Mouse (Mus musculus): ENCODE results near the gene Sfrp2. TPM values are rescaled to one million over a fixed set of nuclear protein-coding genes. Genes with fewer than 3 reads are reported as not detected.

Sfrp2 gene
- total RNA-seq, 2 experiments from 2014 or later: 1.7 to 2.3 TPM

- DNase-seq (ENCODE audit: low spot score in 2 of 2): no peak
Observed at GRCm38 (mm10) chr3:83771160-83771869, 5.2 kb downstream of the Sfrp2 start.

GRCm38 (mm10) chr3:83773281-83773680 lies 7.2 kb downstream of the Sfrp2 start:
- DNase-seq (ENCODE audit: low spot score in 2 of 2): no peak

- DNase-seq (ENCODE audit: low spot score in 2 of 2): no peak
Observed at GRCm38 (mm10) chr3:83775403-83775802, 9.3 kb downstream of the Sfrp2 start.

- DNase-seq (ENCODE audit: low spot score in 2 of 2): no peak
Observed at GRCm38 (mm10) chr3:83781460-83782222, 15.5 kb downstream of the Sfrp2 start.

- no peak for DNase-seq (ENCODE audit: low spot score in 2 of 2)
Observed at GRCm38 (mm10) chr3:83783716-83784469, 17.8 kb downstream of the Sfrp2 start.

- DNase-seq (ENCODE audit: low spot score in 2 of 2): no peak
Observed at GRCm38 (mm10) chr3:83784726-83785125, 18.6 kb downstream of the Sfrp2 start.

- DNase-seq (ENCODE audit: low spot score in 2 of 2): no peak
Observed at GRCm38 (mm10) chr3:83787086-83787485, 21.0 kb downstream of the Sfrp2 start.

- no peak for DNase-seq (ENCODE audit: low spot score in 2 of 2)
Observed at GRCm38 (mm10) chr3:83787776-83788305, 21.7 kb downstream of the Sfrp2 start.

GRCm38 (mm10) chr3:83789651-83790451 lies 23.7 kb downstream of the Sfrp2 start:
- no peak for DNase-seq (ENCODE audit: low spot score in 2 of 2)

- DNase-seq (ENCODE audit: low spot score in 2 of 2): no peak
Observed at GRCm38 (mm10) chr3:83791444-83791843, 25.3 kb downstream of the Sfrp2 start.

- DNase-seq (ENCODE audit: low spot score in 2 of 2): no peak
Observed at GRCm38 (mm10) chr3:83797098-83797497, 31.0 kb downstream of the Sfrp2 start.

GRCm38 (mm10) chr3:83797828-83798227 lies 31.7 kb downstream of the Sfrp2 start:
- DNase-seq (ENCODE audit: low spot score in 2 of 2): peak; percentile 16 to 42

- DNase-seq (ENCODE audit: low spot score in 2 of 2): no peak
Observed at GRCm38 (mm10) chr3:83799486-83799885, 33.4 kb downstream of the Sfrp2 start.

GRCm38 (mm10) chr3:83801649-83802155 lies 35.6 kb downstream of the Sfrp2 start:
- DNase-seq (ENCODE audit: low spot score in 2 of 2): no peak

- DNase-seq (ENCODE audit: low spot score in 2 of 2): no peak
Observed at GRCm38 (mm10) chr3:83808483-83808882, 42.4 kb downstream of the Sfrp2 start.

GRCm38 (mm10) chr3:83811987-83812386 lies 45.9 kb downstream of the Sfrp2 start:
- DNase-seq (ENCODE audit: low spot score in 2 of 2): no peak

- DNase-seq (ENCODE audit: low spot score in 2 of 2): peak in 1 of 2 experiments; percentile 14
Observed at GRCm38 (mm10) chr3:83812863-83813262, 46.7 kb downstream of the Sfrp2 start.

GRCm38 (mm10) chr3:83816372-83816925 lies 50.3 kb downstream of the Sfrp2 start:
- DNase-seq (ENCODE audit: low spot score in 2 of 2): no peak

GRCm38 (mm10) chr3:83823774-83824173 lies 57.7 kb downstream of the Sfrp2 start:
- DNase-seq (ENCODE audit: low spot score in 2 of 2): no peak
